Mouse (Mus musculus) kidney, adult 18-20 months (tissue): ENCODE measurements at regions not wholly inside any gene's neighbourhood (a gene's known extent, or its start where the extent isn't known, plus 50 kb on each side); places are given as distances from the start of the nearest gene placed in this dataset.

Experiments
- DNase-seq: peaks from one replicate; pipeline ENCODE4 v3.0.0; 2021

DNA sequence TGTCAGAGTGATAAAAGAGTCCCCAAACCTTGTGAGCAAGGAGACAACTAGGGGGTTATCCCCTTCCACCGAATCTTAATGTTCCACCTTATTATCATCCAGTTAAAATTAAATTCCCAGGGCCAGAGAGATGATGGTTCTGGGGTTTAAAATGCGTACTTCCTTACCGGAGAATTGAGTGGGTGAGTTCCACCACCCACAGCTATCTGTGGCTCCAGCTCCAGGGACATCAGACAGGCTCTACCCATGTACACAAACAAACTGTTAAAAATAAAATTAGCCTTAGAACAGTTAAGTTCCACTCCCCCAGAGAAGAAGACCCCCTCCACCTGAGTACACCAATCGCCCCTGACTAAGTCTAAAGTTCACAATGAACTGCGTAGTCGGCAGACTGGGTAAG is 52.0 kb upstream of the Mgat5 start:
- DNase-seq, result no peak

DNA sequence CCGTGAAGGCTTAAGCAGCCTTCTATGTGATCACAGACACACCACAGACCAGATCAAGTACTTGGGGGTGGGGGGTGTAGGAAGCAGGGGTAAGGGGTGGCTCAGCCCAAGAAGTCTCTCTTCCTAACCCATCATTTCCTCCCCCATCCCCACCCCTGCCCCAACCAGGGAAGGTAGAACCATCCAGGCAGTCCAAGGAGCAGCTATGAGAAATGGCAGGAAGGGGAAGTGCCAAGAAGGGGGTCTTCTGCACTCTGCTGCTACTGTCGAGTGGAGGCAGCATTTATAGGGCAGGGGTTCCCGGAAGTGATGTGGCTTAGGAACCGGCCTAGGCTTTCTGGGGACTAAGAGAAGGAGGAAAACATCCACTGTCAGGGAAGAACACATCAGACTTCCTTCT is 69.3 kb upstream of the Mgat5 start:
- no peak for DNase-seq

DNA sequence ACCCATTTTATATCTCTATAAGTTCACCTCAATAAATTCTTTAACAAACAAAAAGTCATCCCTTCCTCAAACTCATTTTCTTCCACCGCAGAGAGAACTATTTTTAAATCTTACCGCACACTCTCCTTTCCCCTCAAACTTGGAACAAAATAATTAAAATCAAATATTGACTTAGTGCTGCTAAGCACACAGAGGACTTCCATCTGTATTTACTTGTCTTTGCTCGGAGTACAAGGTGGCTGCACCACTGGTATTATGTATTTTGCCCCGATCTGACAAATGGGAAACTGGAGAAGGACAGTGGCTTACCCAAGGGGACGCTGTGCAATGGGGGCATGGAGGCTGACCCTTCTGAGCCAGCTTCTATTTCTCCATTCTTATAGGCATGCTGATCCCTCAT is 72.9 kb upstream of the Mgat5 start:
- DNase-seq, result no peak

DNA sequence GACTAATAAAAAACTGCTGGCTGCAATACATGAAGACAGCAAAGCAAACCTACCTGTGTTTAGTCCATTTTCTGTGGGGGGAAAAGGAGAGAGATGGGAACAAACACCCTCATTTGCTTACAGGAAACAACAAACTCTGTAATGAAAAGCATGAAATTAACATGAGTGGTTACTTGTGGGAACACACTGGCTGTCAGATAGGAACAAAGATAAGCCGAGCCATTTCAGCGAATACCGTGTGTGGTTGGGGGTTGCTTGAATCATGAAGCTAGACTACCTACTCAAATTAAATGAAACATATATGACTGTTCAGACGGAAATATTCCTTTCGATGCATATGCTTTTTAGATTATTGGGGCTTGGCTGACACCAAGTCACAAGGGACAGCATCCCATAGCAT is 80.0 kb upstream of the Mgat5 start:
- DNase-seq, result no peak

DNA sequence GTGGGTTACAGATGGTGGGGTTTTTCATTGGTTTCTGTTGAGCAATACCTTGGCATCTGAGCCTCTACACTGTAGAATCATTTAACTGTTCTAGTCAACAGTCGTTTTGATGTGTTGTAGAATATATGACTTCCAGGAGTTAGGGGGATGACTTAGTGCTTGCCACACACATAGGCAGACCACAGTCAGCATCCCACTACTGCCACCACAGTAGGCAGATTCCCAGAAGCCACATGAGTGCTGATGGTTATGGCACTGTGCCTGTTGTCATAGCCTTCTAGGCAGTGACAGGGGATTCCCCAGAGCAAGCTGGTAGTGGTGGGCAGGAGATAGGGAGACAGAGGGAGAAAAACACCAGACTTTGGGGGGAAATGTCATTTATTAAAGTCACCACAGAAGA is 86.8 kb upstream of the Mgat5 start:
- DNase-seq, result no peak

DNA sequence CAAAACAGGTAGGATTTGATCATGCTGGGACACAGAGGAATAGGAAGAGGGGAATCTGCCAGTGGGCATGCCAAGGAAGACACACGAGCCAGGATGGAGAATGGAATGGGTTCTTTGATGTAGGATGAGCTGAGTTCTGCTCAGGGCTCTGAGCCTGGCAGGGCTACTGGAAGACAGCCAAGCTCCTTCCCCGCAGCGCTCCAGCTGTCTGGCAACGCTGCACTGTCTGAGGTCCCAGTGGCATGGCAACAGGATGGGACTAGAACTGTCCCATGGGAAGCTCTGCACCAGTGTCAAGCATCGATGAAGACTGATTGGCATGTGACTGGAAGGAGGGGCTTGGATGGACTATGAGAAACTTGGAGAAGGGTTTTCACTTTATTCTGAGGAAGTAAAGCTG is 97.3 kb upstream of the Mgat5 start:
- no peak for DNase-seq

DNA sequence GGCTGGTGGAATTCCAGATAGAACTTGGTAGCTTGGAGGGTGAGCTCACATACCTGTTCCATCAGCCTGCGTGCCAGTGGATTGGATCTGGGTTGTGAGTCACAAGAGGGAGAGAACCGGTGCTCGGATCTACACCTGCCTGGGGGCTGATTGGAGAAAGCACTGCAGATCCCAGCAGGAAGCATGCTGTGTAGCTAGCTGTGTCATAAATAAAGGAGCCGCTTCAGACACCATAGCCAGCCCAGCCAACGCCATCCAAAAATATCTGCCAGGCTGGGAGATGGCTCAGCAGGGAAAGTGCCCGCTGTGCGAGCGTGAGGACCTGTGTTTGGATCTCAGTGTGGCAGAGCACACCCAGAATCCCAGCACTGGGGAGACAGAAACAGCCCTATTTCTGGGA is 99.0 kb upstream of the Mgat5 start:
- no peak for DNase-seq

DNA sequence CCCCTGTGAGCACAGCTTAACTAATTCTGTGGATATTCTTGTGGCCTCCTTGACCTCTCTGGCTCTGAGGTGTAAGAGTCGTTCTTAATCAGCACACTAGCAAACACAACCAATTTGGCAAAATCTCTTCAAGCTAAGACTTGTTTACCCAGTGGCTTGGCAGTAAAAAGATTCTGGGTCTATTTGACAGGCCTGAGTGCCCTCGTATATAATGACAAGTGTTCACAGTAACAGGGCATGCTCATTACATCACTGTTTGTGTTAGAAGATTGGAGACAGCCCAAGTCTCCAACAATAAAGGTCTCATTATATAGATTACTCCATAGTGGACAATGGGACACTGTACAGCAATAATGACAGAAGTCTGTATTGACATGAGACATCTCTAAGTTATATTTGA is 101.2 kb upstream of the Mgat5 start:
- no peak for DNase-seq

DNA sequence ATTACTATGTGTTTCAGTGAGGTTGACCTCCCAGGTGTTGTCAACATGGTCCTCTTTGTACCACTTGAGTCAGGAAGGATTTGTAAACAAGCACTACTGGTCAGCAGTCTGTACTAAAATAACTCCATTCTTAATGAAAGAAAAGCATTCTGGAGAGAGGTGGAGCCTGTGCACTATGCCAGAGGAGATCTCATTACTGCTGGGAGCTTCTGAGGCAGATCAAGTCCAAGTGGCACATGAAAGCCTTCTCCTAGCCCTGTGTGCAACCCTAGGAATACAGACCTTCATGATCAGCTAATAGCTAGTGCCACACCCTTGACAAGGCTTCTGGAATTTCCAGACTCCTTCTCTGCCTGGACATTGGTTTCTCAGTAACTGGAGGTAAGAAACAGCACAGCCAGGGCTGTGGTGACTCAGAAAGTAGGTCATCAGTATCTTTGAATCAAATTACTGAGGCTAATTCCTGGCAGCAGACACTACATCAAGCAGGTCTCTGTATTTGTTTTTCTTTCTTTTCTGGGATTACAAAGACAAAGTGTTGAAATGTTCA is 105.9 kb upstream of the Mgat5 start:
- DNase-seq, result no peak

DNA sequence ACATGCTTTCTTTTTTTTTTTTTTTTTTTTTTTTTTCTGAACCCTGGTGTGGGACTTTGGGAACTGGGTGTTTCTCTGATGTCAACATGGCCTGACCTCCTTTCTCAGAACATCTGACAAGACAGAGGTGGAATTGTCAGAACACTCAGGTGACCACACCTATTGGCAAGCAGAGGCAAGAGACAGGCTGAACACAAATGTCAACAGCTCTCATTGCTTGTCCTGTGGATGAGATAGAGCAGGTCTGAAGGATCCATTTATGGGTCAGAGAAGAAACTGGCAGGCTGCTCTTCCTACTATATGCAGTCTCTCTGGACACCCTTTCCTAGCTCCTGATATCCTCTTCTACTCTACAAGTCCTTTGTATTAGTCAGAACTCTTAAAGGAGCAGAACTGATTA is 117.2 kb upstream of the Mgat5 start:
- no peak for DNase-seq

DNA sequence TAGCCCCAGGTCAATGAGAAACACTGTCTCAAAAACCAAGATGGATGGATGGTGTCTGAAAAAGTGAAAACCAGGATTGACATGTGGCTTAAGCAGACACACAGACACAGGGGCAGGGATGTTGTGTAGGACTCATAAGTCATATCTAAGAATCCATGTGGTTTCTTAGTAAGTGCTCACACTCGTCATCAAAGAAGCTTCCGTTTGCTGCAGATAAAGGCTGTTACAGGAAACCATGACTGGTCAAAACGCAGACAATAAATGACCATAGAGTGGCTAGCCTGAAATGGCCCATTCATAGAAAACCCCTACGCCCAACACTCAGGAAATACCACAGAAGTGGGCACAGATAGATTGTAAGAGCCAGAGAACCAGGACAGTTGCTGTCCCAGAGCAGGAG is 118.8 kb upstream of the Mgat5 start:
- DNase-seq, result no peak

DNA sequence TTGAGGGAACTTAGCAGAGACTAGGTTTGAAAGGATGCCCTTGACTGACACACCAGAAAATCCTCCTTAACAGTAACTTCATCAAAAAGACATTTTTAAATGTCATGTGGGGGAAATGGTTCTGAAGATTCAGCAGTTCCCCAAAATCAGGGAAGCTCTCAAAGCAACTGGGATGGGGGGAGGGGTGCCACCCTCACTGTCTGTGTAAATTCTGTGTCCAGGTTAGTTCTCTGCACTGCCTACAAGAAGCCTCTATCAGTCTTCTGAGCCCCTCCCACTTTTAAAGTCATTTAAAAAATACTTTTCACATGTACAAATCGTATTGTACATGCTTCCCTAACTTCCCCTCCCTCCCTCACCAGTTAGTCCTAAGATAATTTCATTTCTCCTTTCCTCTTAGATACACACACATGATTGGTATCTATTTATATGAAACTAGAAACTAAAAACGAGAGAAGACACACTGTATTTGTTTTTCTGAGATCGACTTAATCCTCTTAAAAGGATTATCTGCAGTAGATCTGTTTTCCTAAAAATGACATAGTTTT is 121.0 kb upstream of the Mgat5 start:
- DNase-seq, result no peak

DNA sequence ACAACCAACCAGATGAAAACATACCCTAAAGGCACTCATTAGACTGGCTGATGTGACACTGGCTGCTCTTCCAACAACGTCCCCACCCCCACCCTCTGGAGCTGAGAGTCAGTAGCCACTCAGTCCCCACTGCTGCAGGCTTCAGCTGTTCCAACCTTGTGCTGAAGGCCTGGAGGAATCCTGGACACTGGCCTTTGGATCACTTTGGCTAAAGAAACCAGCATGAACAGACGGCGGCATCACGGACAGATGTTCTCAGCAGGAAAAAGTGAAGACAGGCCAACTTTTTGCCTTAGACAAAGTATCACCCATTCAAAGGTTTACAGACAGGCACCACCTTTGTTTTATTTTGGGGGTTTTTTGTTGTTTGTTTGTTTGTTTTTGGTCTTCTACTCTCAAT is 125.8 kb upstream of the Mgat5 start:
- no peak for DNase-seq

DNA sequence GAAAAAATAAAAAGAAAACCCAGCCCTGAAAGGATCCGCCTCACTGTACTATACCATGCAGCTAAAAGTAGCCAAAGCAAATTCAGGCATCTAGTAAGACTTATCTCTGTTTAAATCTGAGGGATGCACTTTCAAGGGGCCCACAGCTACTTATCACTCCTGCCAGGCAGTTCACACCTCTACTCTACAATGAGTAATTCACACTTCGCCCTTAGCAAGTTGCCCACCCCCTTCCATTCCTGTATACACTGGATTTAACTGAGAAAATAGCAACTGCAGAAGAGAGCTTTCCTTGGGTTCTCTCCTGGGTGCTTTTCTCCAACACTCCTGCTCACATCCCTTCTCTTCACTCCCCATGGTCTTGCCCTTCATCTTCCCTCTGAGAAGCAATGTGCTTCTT is 142.4 kb upstream of the Mgat5 start:
- no peak for DNase-seq

DNA sequence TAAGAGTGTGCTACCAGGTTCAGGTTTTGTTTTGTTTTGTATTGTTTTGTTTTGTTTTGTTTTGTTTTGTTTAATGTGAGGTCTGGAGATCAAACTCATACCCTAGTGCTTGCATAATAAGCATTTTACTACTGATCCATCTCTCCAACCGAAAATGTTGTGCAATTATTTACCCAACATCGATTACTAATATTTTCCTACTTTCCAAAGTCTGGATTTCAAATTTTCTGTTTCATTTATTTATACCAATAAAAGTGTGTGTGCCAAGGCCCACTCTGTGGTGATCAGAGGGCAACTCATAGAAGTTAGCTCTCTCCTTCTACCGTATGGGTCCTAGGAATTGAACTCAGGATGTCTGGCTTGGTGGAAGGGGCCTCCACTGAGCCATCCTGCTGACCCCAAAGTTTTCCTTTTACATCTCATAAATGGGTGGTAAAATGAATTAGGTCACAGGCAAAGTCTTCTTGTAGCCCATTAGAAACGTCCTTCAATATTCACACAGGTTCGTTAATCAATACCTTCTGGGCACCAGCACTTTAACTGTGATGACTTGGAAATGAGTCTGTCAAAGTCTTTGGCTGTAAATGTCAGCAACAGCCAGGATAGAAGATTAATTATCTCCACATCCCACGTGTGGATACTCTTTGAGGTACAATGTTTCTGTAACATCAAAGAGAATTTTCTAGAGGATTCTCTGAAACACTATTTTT is 158.9 kb upstream of the Mgat5 start:
- DNase-seq, result no peak

DNA sequence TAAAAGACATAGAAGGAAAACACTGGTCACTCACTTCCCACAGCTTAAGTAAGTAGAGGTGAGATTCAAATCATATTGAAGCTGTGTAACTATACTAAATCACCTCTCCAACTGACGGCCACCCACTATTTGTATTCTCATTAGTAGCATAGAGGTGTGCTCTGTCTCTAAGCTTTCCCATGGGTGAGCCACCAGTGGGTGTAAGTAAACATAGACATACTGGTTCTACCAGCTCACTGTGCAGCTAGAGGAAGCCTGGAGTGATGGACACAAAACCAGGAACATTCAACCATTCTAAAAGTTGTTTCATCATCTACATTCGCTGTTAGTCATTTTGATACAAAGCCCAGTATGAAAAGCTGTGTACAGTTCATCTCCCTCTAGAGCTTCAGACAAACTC is 170.1 kb upstream of the Mgat5 start:
- DNase-seq, result no peak

DNA sequence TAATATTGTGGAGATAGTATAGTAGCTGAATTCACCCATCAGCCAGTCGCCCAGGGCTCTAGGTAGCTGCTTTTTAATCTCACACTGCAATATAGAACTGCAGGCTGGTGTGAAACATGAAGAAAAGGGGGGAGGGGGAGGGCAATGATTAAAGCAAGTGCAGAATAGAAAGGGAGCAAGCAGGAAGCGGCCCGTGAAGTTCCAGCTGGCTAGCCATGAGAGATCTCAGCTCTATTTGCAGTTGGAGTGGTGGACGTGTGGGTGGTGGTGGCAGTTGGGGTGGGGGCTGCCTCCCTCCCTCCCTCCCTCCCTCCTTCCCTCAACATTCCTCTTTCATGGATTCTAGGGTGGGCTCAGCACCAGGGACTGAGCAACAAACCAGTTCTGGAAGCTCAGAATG is 173.3 kb upstream of the Mgat5 start:
- no peak for DNase-seq

DNA sequence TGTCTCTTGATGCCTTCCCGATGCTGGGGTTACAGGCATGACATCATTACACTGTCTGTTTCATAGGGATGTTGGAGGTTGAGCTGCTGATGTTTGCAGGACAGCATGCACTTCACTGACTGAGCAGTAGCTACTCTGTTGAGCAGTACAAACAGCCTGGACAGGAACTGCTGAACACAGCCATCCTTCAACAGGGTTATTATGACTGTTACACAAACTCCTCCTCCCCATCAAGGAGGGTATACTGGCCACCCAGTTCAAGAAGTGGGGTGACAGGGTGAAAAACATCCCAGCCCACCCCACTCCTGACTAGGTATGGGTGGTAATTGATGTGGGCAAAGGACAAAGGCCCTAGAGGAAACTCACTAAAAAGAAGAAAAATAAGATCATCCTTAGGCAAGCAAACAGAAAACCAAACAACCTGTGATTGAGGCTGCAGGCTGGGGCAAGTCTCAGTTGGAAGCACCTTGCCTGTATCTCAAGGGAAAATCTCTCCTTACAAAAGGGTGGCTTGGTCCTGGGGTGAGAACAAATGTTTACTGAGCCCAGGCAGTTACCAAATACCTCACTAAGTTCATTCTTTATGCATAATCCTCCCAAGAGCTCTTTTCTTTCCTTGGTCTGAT is 175.8 kb upstream of the Mgat5 start:
- DNase-seq, result no peak

DNA sequence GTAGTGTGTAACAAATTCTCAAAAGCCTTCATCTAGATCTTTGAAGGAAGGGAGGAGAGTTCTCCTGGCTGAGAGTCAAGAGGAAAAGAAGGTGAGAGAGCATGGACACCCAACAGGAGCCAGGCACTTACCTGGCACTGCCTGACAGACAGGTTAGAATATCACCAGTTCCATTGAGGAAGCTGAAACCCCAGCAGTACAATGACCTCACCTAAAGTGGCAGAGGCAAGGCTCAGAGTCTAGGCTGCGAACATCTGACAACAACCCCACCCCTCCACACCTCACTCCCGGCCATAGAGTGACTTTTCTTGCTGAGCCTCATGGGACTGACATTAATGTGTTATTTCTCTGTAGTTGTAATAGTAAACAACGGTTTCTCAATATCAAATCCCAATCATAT is 181.7 kb upstream of the Mgat5 start:
- no peak for DNase-seq

DNA sequence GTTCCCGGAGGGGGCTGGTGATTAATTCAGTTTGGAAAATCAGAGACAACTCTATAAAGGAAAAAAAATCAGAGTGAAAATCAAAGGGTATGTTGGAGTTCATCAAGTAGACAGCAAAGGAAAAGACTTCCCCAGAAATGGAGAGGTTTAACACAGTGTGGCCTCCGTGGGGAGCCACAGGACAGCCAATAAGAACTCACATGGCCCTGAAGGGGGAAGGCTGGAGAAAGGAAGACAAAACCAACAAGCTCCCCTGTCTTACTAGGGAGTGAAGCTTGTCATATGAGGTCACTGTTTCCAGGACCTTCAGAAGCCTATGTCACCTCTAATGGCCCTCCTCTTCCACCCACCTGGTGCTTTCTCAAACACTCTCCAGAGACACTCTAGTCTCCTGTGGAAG is 187.1 kb upstream of the Nckap5 start:
- DNase-seq, result peak; percentile 29

DNA sequence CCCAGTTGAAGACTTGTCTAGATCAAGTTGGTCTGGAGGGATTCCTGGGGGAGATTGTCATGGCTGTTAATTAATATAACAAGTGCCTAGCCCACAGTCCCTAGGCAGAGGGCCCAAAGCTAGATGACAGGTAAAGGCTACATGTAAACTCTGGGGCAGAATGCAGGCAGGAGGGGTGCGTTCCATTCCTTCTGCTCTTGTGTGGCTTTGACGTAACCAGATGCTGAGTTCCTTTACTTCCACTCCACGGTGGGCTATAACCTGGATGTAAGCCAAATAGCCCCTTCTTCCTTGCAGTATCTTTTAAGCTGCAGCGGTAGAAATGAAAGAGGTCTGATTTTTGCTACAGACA is 185.3 kb upstream of the Nckap5 start:
- DNase-seq, result no peak

DNA sequence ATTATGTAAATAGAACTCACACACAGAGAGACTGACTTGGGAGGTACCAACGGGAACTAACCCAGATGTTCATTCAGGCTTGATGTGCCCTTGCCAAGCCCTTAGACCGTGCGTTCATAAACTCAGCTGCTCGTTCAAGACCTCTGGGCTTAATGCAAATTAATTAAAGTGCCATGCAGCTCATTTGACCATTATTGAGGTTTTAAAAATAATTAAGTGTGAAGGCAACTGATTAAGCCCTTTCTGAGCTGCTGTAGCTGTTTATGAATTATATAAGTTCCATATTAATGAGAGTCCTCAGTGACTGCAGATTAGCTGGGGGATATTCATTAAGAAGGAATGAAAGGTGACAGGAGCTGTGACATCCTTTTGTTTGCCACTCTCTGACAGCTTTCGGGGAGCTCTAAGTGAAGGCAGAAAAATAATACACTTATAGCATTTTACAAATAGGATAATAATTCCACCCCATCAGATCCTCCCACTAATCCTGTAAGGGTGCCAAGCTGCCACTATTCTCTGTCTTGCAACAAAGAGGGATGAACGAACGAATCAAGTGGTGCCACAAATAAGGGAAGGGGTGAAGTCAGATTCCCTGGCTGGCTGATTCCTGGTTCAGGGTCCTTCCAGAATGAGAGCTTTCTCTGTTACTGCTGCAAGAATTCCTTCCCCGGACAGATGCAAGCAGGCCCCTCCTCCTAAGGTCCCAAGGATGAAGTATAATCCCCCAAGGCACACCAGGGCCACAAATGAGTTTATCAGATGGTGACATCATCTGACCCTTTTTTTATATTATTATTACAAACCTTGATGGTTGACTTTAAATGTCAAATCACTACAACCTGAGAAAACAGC is 184.7 kb upstream of the Nckap5 start:
- peak; percentile 53 for DNase-seq

DNA sequence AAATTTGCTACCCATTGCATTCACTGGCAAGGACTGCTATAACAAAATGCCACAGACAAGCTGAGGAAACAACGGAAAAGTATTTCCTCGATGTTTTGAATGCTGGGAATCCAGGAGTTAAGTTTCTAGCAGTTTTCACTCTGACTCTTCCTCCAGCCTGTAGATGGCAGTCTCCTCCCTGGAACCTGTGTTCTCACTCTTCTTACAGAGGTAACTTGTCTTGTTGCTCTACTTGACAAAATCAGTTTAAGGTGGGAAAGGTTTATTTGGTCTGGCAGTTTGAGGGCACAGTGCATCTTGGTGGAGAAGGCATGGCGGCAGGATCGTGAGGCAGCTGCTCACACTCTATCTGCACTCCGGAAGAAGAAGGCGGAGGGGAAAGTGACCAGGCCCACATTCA is 181.3 kb upstream of the Nckap5 start:
- DNase-seq, result peak; percentile 26

DNA sequence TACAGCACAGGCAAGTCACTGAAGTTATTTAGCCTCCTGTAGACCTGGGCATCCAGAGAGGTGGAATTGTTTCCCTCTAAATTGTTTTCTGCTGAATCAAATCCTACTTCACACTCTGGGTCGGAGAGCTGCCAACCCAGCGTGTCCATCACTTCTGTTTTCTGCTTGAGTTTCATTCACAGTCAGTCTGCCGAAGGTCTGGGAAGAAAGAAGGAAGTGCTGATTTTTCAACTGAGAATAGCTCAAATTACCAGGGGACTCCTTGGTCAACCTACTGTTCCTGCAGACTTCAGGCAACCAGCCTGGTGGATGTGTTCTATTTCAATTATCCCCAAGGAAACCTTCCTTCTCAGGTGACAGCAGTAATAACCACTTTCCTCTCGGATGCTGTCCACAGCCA is 179.1 kb upstream of the Nckap5 start:
- DNase-seq, result no peak
